Mouse (Mus musculus) limb, embryonic 11.5 days (tissue): ENCODE data around the gene Olfr462. TPM values are rescaled to one million over a fixed set of nuclear protein-coding genes. Genes with fewer than 3 reads are reported as not detected.

ENCODE experiments used
- ATAC-seq: fragments of 200-750 bp; cut with Nextera tagmentation; 2 replicates; pipeline ENCODE4 v1.8.0; 2017; ENCODE audit warnings: low read depth; ENCODE audit not compliant: insufficient number of reproducible peaks, low FRiP score, low TSS enrichment
- DNase-seq: peaks from one replicate; pipeline ENCODE4 v3.0.0-alpha.2; 2015; ENCODE audit warnings: low spot score
- H3K27ac ChIP-seq: fragments of 300-500 bp; sonication (generic); replicated peaks from 2 replicates; pipeline ENCODE4 v1.5.1; 2014; ENCODE audit warnings: low read depth, mild to moderate bottlenecking, low read length
- H3K27me3 ChIP-seq: fragments of 300-500 bp; sonication (generic); 2 replicates; pipeline ENCODE4 v1.6.1; 2014; ENCODE audit warnings: mild to moderate bottlenecking, low read length, mixed read lengths; ENCODE audit not compliant: control insufficient read depth, insufficient read depth
- H3K36me3 ChIP-seq: fragments of 300-500 bp; sonication (generic); 2 replicates; pipeline ENCODE4 v1.6.1; 2014; ENCODE audit warnings: mild to moderate bottlenecking, low read length, moderate library complexity, mixed read lengths; ENCODE audit not compliant: control insufficient read depth, insufficient read depth
- H3K4me1 ChIP-seq: fragments of 300-500 bp; sonication (generic); 2 replicates; pipeline ENCODE4 v1.6.1; 2014; ENCODE audit warnings: low read length, mixed read lengths; ENCODE audit not compliant: control insufficient read depth, insufficient read depth
- H3K4me2 ChIP-seq: fragments of 300-500 bp; sonication (generic); 2 replicates; pipeline ENCODE4 v1.6.1; 2014; ENCODE audit warnings: low read depth, mild to moderate bottlenecking, moderate library complexity; ENCODE audit not compliant: severe bottlenecking
- H3K4me3 ChIP-seq: fragments of 300-500 bp; sonication (generic); 2 replicates; pipeline ENCODE4 v1.5.1; 2014; ENCODE audit warnings: low read depth, low read length
- H3K9ac ChIP-seq: fragments of 300-500 bp; sonication (generic); 2 replicates; pipeline ENCODE4 v1.6.1; 2014; ENCODE audit warnings: mild to moderate bottlenecking, low read length
- H3K9me3 ChIP-seq: fragments of 300-500 bp; sonication (generic); 2 replicates; pipeline ENCODE4 v1.6.1; 2016; ENCODE audit warnings: low read length; ENCODE audit not compliant: control insufficient read depth
- WGBS: fragments of 180-500 bp; shearing (Covaris S2); extraction: QIAGEN DNeasy Blood & Tissue Kit; methylation state at CpG from one replicate; pipeline ENCODE4 v1.1.7; 2014; 5-methylcytosine and 5-hydroxymethylcytosine counted together
- polyA plus RNA-seq: library from polyadenylated mRNA; unstranded; fragments of >200 nt; fragmentation: Nextera tagmentation; extraction: Ambion mirVana; gene quantifications from 2 replicates; pipeline ENCODE4 v1.2.1, GENCODE M21; 2014

Olfr462 gene
- not detected in 2 replicates for polyA plus RNA-seq

- Histone ChIP-seq H3K4me1 (no peaks in the 10 kb centered on the region), H3K36me3 (no peaks in the 10 kb centered on the region), H3K4me2 (no peak within 1 kb of the TSS), H3K27ac (no peak within 1 kb of the TSS), H3K9me3 (no peaks in the 10 kb centered on the region), H3K9ac (no peak within 1 kb of the TSS), H3K27me3 (no peaks in the 10 kb centered on the region), H3K4me3 (no peak within 1 kb of the TSS)
- WGBS: 88% methylated on average over 6 of the region's 6 CpGs
- DNase-seq (no peak), ATAC-seq (no peak)
Measured at GRCm38 (mm10) chr11:87892168-87892567, at the start of gene Olfr462. Gene Olfr462 (minus strand): TSS chr11:87892268.

- Histone ChIP-seq H3K27ac (no peak overlapping the region), H3K36me3 (no peaks in the 10 kb centered on the region), H3K4me2 (no peak overlapping the region), H3K9ac (no peak overlapping the region), H3K27me3 (no peaks in the 10 kb centered on the region), H3K4me3 (no peak overlapping the region), H3K4me1 (no peaks in the 10 kb centered on the region), H3K9me3 (no peaks in the 10 kb centered on the region)
- DNase-seq (no peak), ATAC-seq (no peak)
- WGBS: 66% methylated on average over 3 of the region's 3 CpGs
Measured at GRCm38 (mm10) chr11:87935467-87935866, 43.4 kb upstream of the Olfr462 start.

- Histone ChIP-seq H3K9ac (no peak overlapping the region), H3K27ac (no peak overlapping the region), H3K27me3 (no peaks in the 10 kb centered on the region), H3K9me3 (no peaks in the 10 kb centered on the region), H3K4me2 (no peak overlapping the region), H3K36me3 (no peaks in the 10 kb centered on the region), H3K4me1 (no peaks in the 10 kb centered on the region), H3K4me3 (no peak overlapping the region)
- DNase-seq: no peak
- WGBS: 60% methylated on average over 2 of the region's 2 CpGs
- ATAC-seq: no peak
Measured at GRCm38 (mm10) chr11:87933731-87934130, 41.7 kb upstream of the Olfr462 start.

GRCm38 (mm10) chr11:87930348-87930747 is 38.3 kb upstream of the Olfr462 start:
- no peak for ATAC-seq
- Histone ChIP-seq H3K27ac (no peak overlapping the region), H3K9me3 (no peaks in the 10 kb centered on the region), H3K4me3 (no peak overlapping the region), H3K9ac (no peak overlapping the region), H3K4me2 (no peak overlapping the region), H3K27me3 (no peaks in the 10 kb centered on the region), H3K4me1 (no peaks in the 10 kb centered on the region), H3K36me3 (no peaks in the 10 kb centered on the region)
- DNase-seq: no peak
- WGBS: 90% methylated on average over 2 of the region's 2 CpGs

GRCm38 (mm10) chr11:87920966-87921365 is 28.9 kb upstream of the Olfr462 start, which contains the start of gene Olfr464:
Gene Olfr464 (minus strand): TSS chr11:87920967.
- Histone ChIP-seq H3K27me3 (no peaks in the 10 kb centered on the region), H3K4me3 (no peak within 1 kb of the TSS), H3K36me3 (no peaks in the 10 kb centered on the region), H3K4me2 (no peak within 1 kb of the TSS), H3K9ac (no peak within 1 kb of the TSS), H3K27ac (no peak within 1 kb of the TSS), H3K4me1 (no peaks in the 10 kb centered on the region), H3K9me3 (no peaks in the 10 kb centered on the region)
- peak; percentile 88 for DNase-seq
- WGBS: 24% methylated on average over 5 of the region's 5 CpGs
- ATAC-seq: no peak

GRCm38 (mm10) chr11:87920301-87920700 is 28.2 kb upstream of the Olfr462 start:
- no peaks in the 10 kb centered on the region for H3K9me3 ChIP-seq
- H3K4me2 ChIP-seq: no peak overlapping the region
- H3K4me1 ChIP-seq: no peaks in the 10 kb centered on the region
- ATAC-seq (no peak), DNase-seq (no peak)
- no peak overlapping the region for H3K27ac ChIP-seq
- 68% methylated on average over 2 of the region's 2 CpGs for WGBS
- H3K27me3 ChIP-seq: no peaks in the 10 kb centered on the region
- no peak overlapping the region for H3K4me3 ChIP-seq
- no peaks in the 10 kb centered on the region for H3K36me3 ChIP-seq
- H3K9ac ChIP-seq: no peak overlapping the region

- H3K4me1 ChIP-seq: no peaks in the 10 kb centered on the region
- H3K9me3 ChIP-seq: no peaks in the 10 kb centered on the region
- no peak overlapping the region for H3K9ac ChIP-seq
- WGBS: 91% methylated on average over 1 of the region's 1 CpGs
- no peak overlapping the region for H3K4me3 ChIP-seq
- no peaks in the 10 kb centered on the region for H3K36me3 ChIP-seq
- ATAC-seq: no peak
- no peak overlapping the region for H3K4me2 ChIP-seq
- no peaks in the 10 kb centered on the region for H3K27me3 ChIP-seq
- DNase-seq: no peak
- no peak overlapping the region for H3K27ac ChIP-seq
Measured at GRCm38 (mm10) chr11:87916005-87916404, 23.9 kb upstream of the Olfr462 start.

- Histone ChIP-seq H3K9me3 (no peaks in the 10 kb centered on the region), H3K36me3 (no peaks in the 10 kb centered on the region), H3K27me3 (no peaks in the 10 kb centered on the region), H3K27ac (no peak overlapping the region), H3K4me3 (no peak overlapping the region), H3K4me2 (no peak overlapping the region), H3K9ac (no peak overlapping the region), H3K4me1 (no peaks in the 10 kb centered on the region)
- ATAC-seq (no peak), DNase-seq (no peak)
- 84% methylated on average over 3 of the region's 3 CpGs for WGBS
Measured at GRCm38 (mm10) chr11:87904331-87904730, 12.3 kb upstream of the Olfr462 start.

- no peak for ATAC-seq
- Histone ChIP-seq H3K9ac (no peak within 1 kb of the TSS), H3K4me3 (no peak within 1 kb of the TSS), H3K4me1 (no peaks in the 10 kb centered on the region), H3K4me2 (no peak within 1 kb of the TSS), H3K36me3 (no peaks in the 10 kb centered on the region), H3K9me3 (no peaks in the 10 kb centered on the region), H3K27me3 (no peaks in the 10 kb centered on the region), H3K27ac (no peak within 1 kb of the TSS)
- DNase-seq: no peak
Measured at GRCm38 (mm10) chr11:87897287-87897686, 5.2 kb upstream of the Olfr462 start, which contains the start of gene Olfr463. Gene Olfr463 (minus strand): TSS chr11:87897387.
